Mouse (Mus musculus) embryonic fibroblast, embryonic 13.5 days (primary cell): ENCODE data around the gene Glb1l.

Experiments used
- CTCF ChIP-seq: IDR thresholded peaks from 2 replicates; pipeline ENCODE4 v1.5.1; 2011; ENCODE audit warnings: mild to moderate bottlenecking, control low read depth, low read length, moderate library complexity, borderline replicate concordance; ENCODE audit not compliant: insufficient read depth
- POLR2A ChIP-seq: IDR thresholded peaks from 2 replicates; pipeline ENCODE4 v1.6.1; 2011; ENCODE audit warnings: low read depth, mild to moderate bottlenecking, control low read depth, low read length, moderate library complexity

DNA sequence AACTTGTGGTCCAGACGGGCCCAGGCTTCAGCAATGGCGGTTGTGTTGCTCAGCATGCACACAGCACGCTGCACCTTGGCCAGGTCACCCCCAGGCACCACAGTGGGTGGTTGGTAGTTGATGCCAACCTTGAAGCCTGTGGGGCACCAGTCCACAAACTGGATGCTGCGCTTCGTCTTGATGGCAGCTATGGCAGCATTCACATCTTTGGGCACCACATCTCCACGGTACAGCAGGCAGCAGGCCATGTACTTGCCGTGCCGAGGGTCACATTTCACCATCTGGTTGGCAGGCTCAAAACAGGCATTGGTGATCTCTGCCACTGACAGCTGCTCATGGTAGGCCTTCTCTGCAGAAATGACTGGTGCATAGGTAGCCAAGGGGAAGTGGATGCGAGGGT, 5.2 kb upstream of the Glb1l start:
- no peak for TF ChIP-seq CTCF
- 0 out of 2 replicates have a peak, but pooled peaks have one; percentile 24 for TF ChIP-seq POLR2A
